Mouse (Mus musculus) hindbrain, embryonic 14.5 days (tissue): Measurements from ENCODE around the gene Brd7. TPM values are rescaled to one million over a fixed set of nuclear protein-coding genes. Genes with fewer than 3 reads are reported as not detected.

Experiments used
- ATAC-seq: fragments of 200-750 bp; cut with Nextera tagmentation; 2 replicates; pipeline ENCODE4 v1.8.0; 2017; ENCODE audit warnings: moderate number of reproducible peaks, mild to moderate bottlenecking, moderate TSS enrichment, moderate library complexity; ENCODE audit not compliant: low FRiP score
- DNase-seq: peaks from one replicate; pipeline ENCODE4 v3.0.0-alpha.2; 2015; ENCODE audit warnings: low spot score
- H3K27ac ChIP-seq: fragments of 300-500 bp; sonication (generic); 2 replicates; pipeline ENCODE4 v1.5.1; 2014; ENCODE audit warnings: mild to moderate bottlenecking, moderate library complexity
- H3K27me3 ChIP-seq: fragments of 300-500 bp; sonication (generic); 2 replicates; pipeline ENCODE4 v1.6.1; 2014; ENCODE audit warnings: mild to moderate bottlenecking, low read length, mixed read lengths; ENCODE audit not compliant: control insufficient read depth, insufficient read depth
- H3K36me3 ChIP-seq: fragments of 300-500 bp; sonication (generic); replicated peaks from 2 replicates; pipeline ENCODE4 v1.6.1; 2014; ENCODE audit not compliant: control insufficient read depth, insufficient read depth
- H3K4me1 ChIP-seq: fragments of 300-500 bp; sonication (generic); replicated peaks from 2 replicates; pipeline ENCODE4 v1.6.1; 2014; ENCODE audit warnings: antibody characterized with exemption, low read length, mixed read lengths; ENCODE audit not compliant: control insufficient read depth, insufficient read depth
- H3K4me2 ChIP-seq: fragments of 300-500 bp; sonication (generic); replicated peaks from 2 replicates; pipeline ENCODE4 v1.6.1; 2014; ENCODE audit warnings: mild to moderate bottlenecking, moderate library complexity
- H3K4me3 ChIP-seq: fragments of 300-500 bp; sonication (generic); replicated peaks from 2 replicates; pipeline ENCODE4 v1.5.1; 2014; ENCODE audit warnings: mild to moderate bottlenecking, low read length
- H3K9ac ChIP-seq: fragments of 300-500 bp; sonication (generic); 2 replicates; pipeline ENCODE4 v1.6.1; 2014
- H3K9me3 ChIP-seq: fragments of 300-500 bp; sonication (generic); 2 replicates; pipeline ENCODE4 v1.6.1; 2016; ENCODE audit warnings: low read length; ENCODE audit not compliant: control insufficient read depth
- WGBS: fragments of 180-500 bp; shearing (Covaris S2); extraction: QIAGEN DNeasy Blood & Tissue Kit; methylation state at CpG from one replicate; pipeline ENCODE4 v1.1.7; 2014; 5-methylcytosine and 5-hydroxymethylcytosine counted together
- polyA plus RNA-seq: library from polyadenylated mRNA; unstranded; fragments of >200 nt; fragmentation: Nextera tagmentation; extraction: Ambion mirVana; gene quantifications from 2 replicates; pipeline ENCODE4 v1.2.1, GENCODE M21; 2014

The Brd7 gene
- polyA plus RNA-seq, 1 experiment from 2014 or later: 63.9 TPM

- Histone ChIP-seq H3K27ac (no peak overlapping the region), H3K36me3 (no peaks in the 10 kb centered on the region), H3K9me3 (no peaks in the 10 kb centered on the region), H3K27me3 (no peaks in the 10 kb centered on the region), H3K4me2 (no peak overlapping the region), H3K4me1 (no peaks in the 10 kb centered on the region), H3K9ac (no peak overlapping the region), H3K4me3 (no peak overlapping the region)
- DNase-seq: no peak
- no peak for ATAC-seq
- WGBS: 91% methylated on average over 9 of the region's 9 CpGs
Observed at GRCm38 (mm10) chr8:88293590-88294356, 68.2 kb downstream of the Brd7 start.

GRCm38 (mm10) chr8:88292926-88293325 is 69.1 kb downstream of the Brd7 start:
- Histone ChIP-seq H3K27me3 (no peaks in the 10 kb centered on the region), H3K4me3 (no peak overlapping the region)

GRCm38 (mm10) chr8:88291305-88291690 is 70.7 kb downstream of the Brd7 start:
- H3K4me1 ChIP-seq: no peaks in the 10 kb centered on the region
- no peak overlapping the region for H3K4me2 ChIP-seq
- H3K9ac ChIP-seq: no peak overlapping the region
- DNase-seq (no peak), ATAC-seq (no peak)
- 89% methylated on average over 11 of the region's 11 CpGs for WGBS
- H3K36me3 ChIP-seq: no peaks in the 10 kb centered on the region
- H3K9me3 ChIP-seq: no peaks in the 10 kb centered on the region
- no peak overlapping the region for H3K4me3 ChIP-seq
- no peak overlapping the region for H3K27ac ChIP-seq
- H3K27me3 ChIP-seq: no peaks in the 10 kb centered on the region

More at GRCm38 (mm10) chr8:88292926-88293325, 69.1 kb downstream of the Brd7 start:
- H3K27ac ChIP-seq: no peak overlapping the region
- WGBS: 79% methylated on average over 3 of the region's 3 CpGs
- no peak overlapping the region for H3K4me2 ChIP-seq
- no peaks in the 10 kb centered on the region for H3K9me3 ChIP-seq
- H3K9ac ChIP-seq: no peak overlapping the region
- no peak for DNase-seq
- H3K4me1 ChIP-seq: no peaks in the 10 kb centered on the region
- ATAC-seq: no peak
- no peaks in the 10 kb centered on the region for H3K36me3 ChIP-seq

- Histone ChIP-seq H3K27ac (no peak overlapping the region), H3K4me1 (no peaks in the 10 kb centered on the region), H3K4me2 (no peak overlapping the region), H3K9me3 (no peaks in the 10 kb centered on the region), H3K27me3 (no peaks in the 10 kb centered on the region), H3K36me3 (no peaks in the 10 kb centered on the region), H3K4me3 (no peak overlapping the region), H3K9ac (no peak overlapping the region)
- DNase-seq (no peak), ATAC-seq (no peak)
- WGBS: 83% methylated on average over 13 of the region's 13 CpGs
Observed at GRCm38 (mm10) chr8:88290326-88291304, 71.4 kb downstream of the Brd7 start.

GRCm38 (mm10) chr8:88289901-88290300 is 72.1 kb downstream of the Brd7 start:
- WGBS: 87% methylated on average over 1 of the region's 1 CpGs
- H3K9ac ChIP-seq: no peak overlapping the region

GRCm38 (mm10) chr8:88288622-88289242 is 73.3 kb downstream of the Brd7 start:
- 62% methylated on average over 12 of the region's 12 CpGs for WGBS
- H3K9ac ChIP-seq: no peak overlapping the region
- H3K9me3 ChIP-seq: no peaks in the 10 kb centered on the region
- no peak overlapping the region for H3K4me3 ChIP-seq
- no peak overlapping the region for H3K4me2 ChIP-seq
- H3K4me1 ChIP-seq: no peaks in the 10 kb centered on the region
- ATAC-seq: no peak
- no peaks in the 10 kb centered on the region for H3K27me3 ChIP-seq
- no peak for DNase-seq
- H3K27ac ChIP-seq: no peak overlapping the region
- no peaks in the 10 kb centered on the region for H3K36me3 ChIP-seq

More at GRCm38 (mm10) chr8:88289901-88290300, 72.1 kb downstream of the Brd7 start:
- Histone ChIP-seq H3K27ac (no peak overlapping the region), H3K4me2 (no peak overlapping the region), H3K4me3 (no peak overlapping the region), H3K27me3 (no peaks in the 10 kb centered on the region), H3K36me3 (no peaks in the 10 kb centered on the region), H3K4me1 (no peaks in the 10 kb centered on the region), H3K9me3 (no peaks in the 10 kb centered on the region)
- no peak for ATAC-seq
- no peak for DNase-seq

- 88% methylated on average over 14 of the region's 14 CpGs for WGBS
- Histone ChIP-seq H3K9me3 (no peaks in the 10 kb centered on the region), H3K4me2 (no peak overlapping the region), H3K27me3 (no peaks in the 10 kb centered on the region), H3K9ac (no peak overlapping the region), H3K27ac (no peak overlapping the region), H3K4me1 (no peaks in the 10 kb centered on the region), H3K4me3 (no peak overlapping the region), H3K36me3 (no peaks in the 10 kb centered on the region)
- ATAC-seq (no peak), DNase-seq (no peak)
Observed at GRCm38 (mm10) chr8:88286421-88286960, 75.5 kb downstream of the Brd7 start.

GRCm38 (mm10) chr8:88285469-88286356 is 76.3 kb downstream of the Brd7 start:
- no peaks in the 10 kb centered on the region for H3K27me3 ChIP-seq
- H3K9ac ChIP-seq: no peak overlapping the region
- no peak overlapping the region for H3K4me2 ChIP-seq
- no peaks in the 10 kb centered on the region for H3K4me1 ChIP-seq
- no peaks in the 10 kb centered on the region for H3K9me3 ChIP-seq
- 87% methylated on average over 8 of the region's 8 CpGs for WGBS
- no peak for ATAC-seq
- no peak overlapping the region for H3K27ac ChIP-seq
- no peaks in the 10 kb centered on the region for H3K36me3 ChIP-seq
- no peak for DNase-seq
- no peak overlapping the region for H3K4me3 ChIP-seq
